Mouse (Mus musculus) lung, postnatal 36 days (tissue): Measurements from ENCODE around the gene Cd55.
"Not testable (repeated sequence)": the region's sequence is repeated elsewhere in the genome, so short reads cannot be mapped to it uniquely, and the experiment has no call there.

Experiments
- DNase-seq: peaks from one replicate; pipeline ENCODE4 v3.0.0; 2022; ENCODE audit warnings: mixed read lengths

Cd55 gene

DNA sequence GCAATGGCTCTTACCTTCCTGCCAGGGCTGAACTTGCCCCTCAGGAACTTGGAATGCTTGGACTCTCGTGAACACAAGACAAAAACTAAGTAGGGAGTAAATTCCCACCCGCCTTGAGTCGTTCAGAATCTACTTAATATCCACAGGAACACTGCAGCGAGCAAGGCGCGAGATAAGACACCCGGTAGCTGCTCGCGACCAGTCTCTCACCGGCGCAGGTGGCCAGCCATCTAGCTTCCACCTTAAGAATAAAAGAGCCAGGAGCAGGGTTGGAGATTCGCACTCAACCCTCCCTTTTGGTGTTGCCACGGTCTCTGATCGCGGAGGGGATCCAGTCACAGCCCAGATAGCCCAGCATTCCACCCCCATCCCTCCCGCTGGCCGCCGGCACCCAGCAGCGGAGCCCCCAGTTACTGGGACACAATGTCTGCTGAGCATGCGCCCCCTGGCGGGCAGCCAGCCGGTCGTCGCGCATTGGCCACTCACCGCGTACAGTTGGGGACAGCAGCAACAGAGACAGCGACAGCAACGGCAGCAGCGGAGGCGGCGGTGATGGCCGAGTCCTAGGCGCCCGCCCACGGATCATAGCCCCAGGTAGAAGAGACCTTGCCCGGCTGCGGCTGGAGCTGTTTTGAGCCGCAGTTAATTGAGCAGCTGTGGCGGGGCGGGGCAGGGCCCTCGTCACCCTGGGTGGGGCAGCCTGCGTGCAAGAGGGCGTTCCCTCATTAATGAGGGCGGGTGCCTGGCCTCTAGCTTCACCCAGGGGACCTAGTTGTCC lies at the start of gene Cd55:
Gene Cd55 (minus strand): TSS at position 661 of the 778 bp plus-strand sequence.
- peak; percentile 93 for DNase-seq

DNA sequence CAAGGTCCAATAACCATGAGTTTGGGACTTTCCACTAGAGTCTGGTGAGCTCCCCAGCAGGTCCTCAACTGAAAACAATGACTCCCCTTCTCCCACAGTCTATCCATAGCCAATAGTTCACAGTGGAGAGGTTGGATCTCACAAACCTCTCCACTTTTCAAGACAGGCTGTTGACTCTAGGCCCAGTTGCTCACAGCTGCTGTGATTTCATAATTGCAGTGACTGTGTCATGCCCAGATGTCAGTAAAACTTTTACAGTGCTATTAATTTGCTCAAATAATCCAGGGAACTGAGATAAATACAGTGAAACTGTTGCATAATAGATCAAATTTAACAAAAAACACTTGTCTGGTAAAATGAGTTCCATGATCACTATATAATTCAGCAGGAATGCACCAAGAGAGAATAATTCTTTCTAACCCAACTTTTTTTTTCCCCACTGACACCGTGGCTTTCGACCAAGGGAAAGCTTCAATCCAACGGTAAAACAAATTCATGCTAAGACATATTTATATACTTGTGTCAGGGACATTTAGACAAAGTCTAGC lies 49.4 kb upstream of the Cd55 start:
- peak; percentile 47 for DNase-seq

DNA sequence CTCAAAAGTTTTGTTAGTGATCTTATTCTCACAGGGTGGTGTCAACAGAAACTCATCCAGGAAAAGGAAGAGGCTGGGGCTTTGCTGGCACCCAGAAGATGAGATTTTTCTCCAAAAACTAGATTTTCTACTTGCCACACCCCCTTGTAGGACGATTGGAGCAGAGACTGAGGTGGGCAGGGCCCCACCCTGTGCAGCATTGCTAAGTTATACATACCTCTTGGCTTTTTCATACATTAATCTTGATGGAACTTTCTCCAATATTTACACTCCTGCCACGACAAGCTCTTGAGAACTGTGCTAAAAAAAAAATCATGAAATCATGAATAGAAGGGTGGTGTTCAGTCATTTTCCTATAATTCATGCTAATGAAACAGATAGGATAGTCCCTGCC lies 46.4 kb upstream of the Cd55 start:
- no peak for DNase-seq

GRCm38 (mm10) chr1:130508030-130508956 lies 45.7 kb upstream of the Cd55 start:
- DNase-seq, result no peak

- no peak for DNase-seq
These were observed 44.9 kb upstream of the Cd55 start for GRCm38 (mm10) chr1:130507408-130507807.

DNA sequence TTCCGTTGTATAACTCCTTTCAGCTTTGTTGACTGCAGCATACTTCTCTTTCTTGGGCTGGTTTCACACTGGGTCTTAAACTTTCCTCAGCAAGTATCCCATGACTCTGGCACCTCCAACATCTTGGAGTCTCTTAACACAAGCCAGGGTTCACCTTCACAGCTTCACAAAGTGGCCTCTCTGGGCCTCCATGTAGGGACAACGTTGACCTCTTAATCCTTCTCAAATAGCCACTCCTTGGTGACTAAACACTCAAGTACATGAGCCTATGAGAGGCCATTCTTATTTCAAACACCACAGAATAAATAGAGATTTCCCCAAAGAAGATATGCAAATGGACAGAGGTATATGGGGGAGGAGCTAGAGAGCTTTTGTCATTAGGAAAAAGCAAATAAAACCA lies 37.4 kb upstream of the Cd55 start:
- DNase-seq, result peak; percentile 53

GRCm38 (mm10) chr1:130498331-130498730 lies 35.8 kb upstream of the Cd55 start:
- DNase-seq, result no peak

- no peak for DNase-seq
These were observed 24.4 kb upstream of the Cd55 start for GRCm38 (mm10) chr1:130486816-130487545.

DNA sequence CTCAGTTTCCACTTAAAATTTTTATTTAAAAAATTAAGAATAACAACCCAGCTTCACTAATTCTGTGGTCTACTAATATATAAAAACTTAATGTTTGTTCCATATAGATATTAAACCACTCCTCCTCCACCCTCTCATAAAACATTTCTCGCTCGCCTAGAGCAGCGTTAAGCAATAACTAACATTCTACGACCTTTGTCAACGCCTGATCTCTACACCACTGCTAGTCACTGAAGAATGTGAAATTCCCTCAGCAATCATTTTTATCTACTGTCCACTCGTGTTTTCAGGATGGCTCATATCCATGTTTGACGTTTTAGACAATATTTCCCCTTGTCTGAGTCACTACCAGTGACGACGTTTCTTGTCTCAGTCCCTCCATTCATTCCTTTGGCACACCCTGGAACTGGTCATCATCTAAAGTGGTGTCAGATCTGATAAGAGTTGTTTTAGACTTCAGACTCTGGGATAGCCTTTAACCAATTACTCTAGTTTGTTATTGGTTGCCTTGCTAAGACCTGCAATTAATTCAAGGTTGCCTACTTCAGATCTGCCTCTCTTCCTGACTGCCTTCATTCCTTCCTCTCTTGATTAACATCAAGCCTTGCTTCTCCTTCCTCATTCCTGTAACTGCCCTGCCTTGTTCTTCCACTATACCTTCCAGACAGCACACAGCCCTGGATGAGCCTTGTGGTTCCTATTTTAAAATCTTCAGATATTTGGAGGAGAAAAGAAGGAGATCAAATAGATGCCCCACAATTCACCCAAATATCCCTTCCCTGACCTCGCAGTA lies 23.5 kb upstream of the Cd55 start:
- DNase-seq, result no peak

DNA sequence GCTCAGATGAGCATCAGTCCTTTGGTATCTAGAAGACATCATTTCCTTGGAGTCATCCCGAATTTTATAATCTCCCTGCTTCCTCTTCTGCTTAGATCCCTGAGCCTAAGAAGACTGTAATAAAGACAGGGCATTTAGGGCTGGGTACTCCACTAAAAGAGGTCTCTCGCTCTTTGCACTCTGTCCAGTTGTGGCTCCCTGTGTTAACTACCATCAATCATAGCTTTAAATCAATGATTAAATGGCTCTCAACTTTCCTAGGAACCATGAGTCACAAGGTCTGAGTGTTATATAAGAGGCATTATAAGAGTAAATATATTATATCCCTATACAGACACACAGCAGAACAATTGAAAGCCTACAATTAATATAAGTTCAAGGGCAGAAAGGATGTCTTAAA lies 22.8 kb upstream of the Cd55 start:
- DNase-seq, result no peak

GRCm38 (mm10) chr1:130474936-130475335 lies 12.4 kb upstream of the Cd55 start:
- DNase-seq, result peak; percentile 46

DNA sequence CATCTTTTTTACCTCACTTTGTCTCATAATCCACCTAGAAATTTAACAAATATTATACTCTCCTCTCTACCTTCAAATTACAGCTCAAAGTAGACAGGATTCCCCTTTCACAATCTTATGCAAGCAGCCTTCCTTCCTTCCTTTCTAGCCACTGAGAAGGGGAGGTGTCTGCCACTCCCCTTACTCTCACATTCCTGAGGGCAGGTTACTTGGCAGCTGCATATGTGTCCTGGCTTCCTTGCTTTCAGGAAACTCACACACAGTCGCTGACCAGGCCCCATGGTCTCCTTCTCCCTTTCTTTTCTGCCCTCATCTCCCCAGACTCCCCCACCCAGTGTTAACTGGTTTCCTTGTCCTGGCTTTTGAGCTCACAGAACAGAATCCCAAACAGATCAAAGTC lies 11.7 kb upstream of the Cd55 start:
- peak; percentile 76 for DNase-seq

DNA sequence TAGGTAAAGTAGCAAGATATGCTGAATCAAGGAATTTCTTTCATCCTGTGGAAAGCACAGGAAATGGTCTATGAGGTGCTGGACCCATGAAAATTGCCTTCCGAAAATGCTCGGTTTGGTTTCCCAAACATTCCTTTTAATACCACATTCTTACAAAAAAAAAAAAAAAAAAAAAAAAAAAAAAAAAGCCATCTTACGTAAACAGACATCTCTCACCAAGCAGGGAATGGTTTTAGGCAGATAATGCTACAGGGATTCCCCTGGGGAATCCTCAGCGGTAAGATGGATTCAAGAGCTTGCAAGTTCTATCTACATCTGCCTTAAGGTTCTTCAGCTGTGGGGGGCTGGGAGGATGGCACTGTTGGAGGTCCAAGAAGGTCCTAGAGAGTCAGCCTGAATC lies 7.5 kb upstream of the Cd55 start:
- DNase-seq, result no peak

DNA sequence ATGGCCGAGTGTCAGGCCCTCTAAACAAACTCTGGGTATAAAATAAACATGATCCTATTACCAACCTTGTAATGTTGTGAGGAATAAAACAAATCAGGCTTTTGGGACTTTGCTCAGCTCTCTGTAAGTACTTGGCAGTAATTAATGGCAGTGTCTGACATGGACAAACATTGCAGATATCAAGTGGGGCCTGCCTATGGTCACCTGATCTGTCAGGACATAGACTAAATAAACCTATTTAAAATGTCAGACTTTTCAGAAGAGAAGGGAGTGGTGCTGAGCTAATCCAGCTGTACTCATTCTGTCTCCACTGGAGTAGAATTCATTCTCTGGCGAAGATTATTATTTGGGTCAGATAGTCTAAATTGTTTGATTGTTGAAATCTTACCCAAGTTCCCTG lies 4.9 kb upstream of the Cd55 start:
- DNase-seq, result no peak

GRCm38 (mm10) chr1:130464173-130464572 lies 1.6 kb upstream of the Cd55 start:
- DNase-seq, result peak; percentile 44

GRCm38 (mm10) chr1:130462867-130463266 lies 323 bp upstream of the Cd55 start:
- DNase-seq, result no peak

- DNase-seq, result peak; percentile 55
These were observed 7.4 kb downstream of the Cd55 start for GRCm38 (mm10) chr1:130455111-130455510.

GRCm38 (mm10) chr1:130442930-130443329 lies 19.6 kb downstream of the Cd55 start:
- peak; percentile 7 for DNase-seq

GRCm38 (mm10) chr1:130430920-130431319 lies 31.6 kb downstream of the Cd55 start:
- DNase-seq, result no peak

- not testable (repeated sequence) for DNase-seq
These were observed 33.9 kb downstream of the Cd55 start for GRCm38 (mm10) chr1:130428667-130429066.

GRCm38 (mm10) chr1:130427175-130427853 lies 35.2 kb downstream of the Cd55 start:
- not testable (repeated sequence) for DNase-seq
